Mouse (Mus musculus): ENCODE data around the gene Cracr2b.
A peak's percentile ranks its signal among the peaks of the same experiment; 100 is the strongest.
"Not testable (repeated sequence)": the region's sequence is repeated elsewhere in the genome, so short reads cannot be mapped to it uniquely, and the experiment has no call there.

Cracr2b gene

GRCm38 (mm10) chr7:141433517-141434400, 27.1 kb upstream of the Cracr2b start:
- no peak for DNase-seq (ENCODE audit: low read depth)

GRCm38 (mm10) chr7:141434464-141434863, 26.4 kb upstream of the Cracr2b start:
- no peak for DNase-seq (ENCODE audit: low read depth)

- peak; percentile 77 for DNase-seq (ENCODE audit: low read depth)
Measured at GRCm38 (mm10) chr7:141435129-141435855, 25.6 kb upstream of the Cracr2b start.

GRCm38 (mm10) chr7:141435856-141436522, 24.9 kb upstream of the Cracr2b start:
- DNase-seq (ENCODE audit: low read depth) = no peak

GRCm38 (mm10) chr7:141436523-141436892, 24.4 kb upstream of the Cracr2b start:
- no peak for DNase-seq (ENCODE audit: low read depth)

- peak; percentile 77 for DNase-seq (ENCODE audit: low read depth)
Measured at GRCm38 (mm10) chr7:141437178-141438120, 23.4 kb upstream of the Cracr2b start, which contains the start of gene Slc25a22. TSS of gene Slc25a22 (minus strand) at chr7:141437892.

- DNase-seq (ENCODE audit: low read depth) = no peak
Measured at GRCm38 (mm10) chr7:141438201-141438968, 22.5 kb upstream of the Cracr2b start.

GRCm38 (mm10) chr7:141439140-141439679, 21.7 kb upstream of the Cracr2b start:
- DNase-seq (ENCODE audit: low read depth) = no peak

GRCm38 (mm10) chr7:141439811-141440210, 21.1 kb upstream of the Cracr2b start:
- no peak for DNase-seq (ENCODE audit: low read depth)

GRCm38 (mm10) chr7:141440613-141441012, 20.3 kb upstream of the Cracr2b start:
- DNase-seq (ENCODE audit: low read depth) = peak; percentile 74

GRCm38 (mm10) chr7:141441460-141441859, 19.4 kb upstream of the Cracr2b start:
- DNase-seq (ENCODE audit: low read depth) = no peak

GRCm38 (mm10) chr7:141442199-141442598, 18.7 kb upstream of the Cracr2b start:
- DNase-seq (ENCODE audit: low read depth) = no peak

GRCm38 (mm10) chr7:141443081-141443821, 17.6 kb upstream of the Cracr2b start:
- DNase-seq (ENCODE audit: low read depth) = peak; percentile 86

GRCm38 (mm10) chr7:141443828-141444237, 17.1 kb upstream of the Cracr2b start, which contains the start of gene Pidd1:
TSS of gene Pidd1 (minus strand) at chr7:141444025.
- DNase-seq (ENCODE audit: low read depth) = peak; percentile 83

- DNase-seq (ENCODE audit: low read depth) = not testable (repeated sequence)
Measured at GRCm38 (mm10) chr7:141446374-141446773, 14.5 kb upstream of the Cracr2b start.

GRCm38 (mm10) chr7:141447110-141447991, 13.5 kb upstream of the Cracr2b start, which contains the start of gene Rplp2:
TSS of gene Rplp2 (plus strand) at chr7:141447370.
- DNase-seq (ENCODE audit: low read depth) = peak; percentile 99

- DNase-seq (ENCODE audit: low read depth) = no peak
Measured at GRCm38 (mm10) chr7:141451928-141452327, 9.0 kb upstream of the Cracr2b start.

GRCm38 (mm10) chr7:141453636-141454035, 7.3 kb upstream of the Cracr2b start:
- DNase-seq (ENCODE audit: low read depth) = peak; percentile 54
